Mouse (Mus musculus) hindbrain, embryonic 16.5 days (tissue): ENCODE measurements at regions not wholly inside any gene's neighbourhood (a gene's known extent, or its start where the extent isn't known, plus 50 kb on each side); places are given as distances from the start of the nearest gene placed in this dataset.

Experiments used
- ATAC-seq: fragments of 200-750 bp; cut with Nextera tagmentation; 2 replicates; pipeline ENCODE4 v1.8.0; 2017; ENCODE audit warnings: moderate TSS enrichment, moderate library complexity
- H3K27ac ChIP-seq: fragments of 300-500 bp; sonication (generic); 2 replicates; pipeline ENCODE4 v1.5.1; 2014; ENCODE audit warnings: low read depth, mild to moderate bottlenecking, control low read depth, low read length, moderate library complexity
- H3K27me3 ChIP-seq: fragments of 300-500 bp; sonication (generic); replicated peaks from 2 replicates; pipeline ENCODE4 v1.6.1; 2014; ENCODE audit warnings: low read length; ENCODE audit not compliant: control insufficient read depth, insufficient read depth
- H3K36me3 ChIP-seq: fragments of 300-500 bp; sonication (generic); 2 replicates; pipeline ENCODE4 v1.6.1; 2014; ENCODE audit warnings: mild to moderate bottlenecking, low read length, moderate library complexity, mixed read lengths; ENCODE audit not compliant: control insufficient read depth, insufficient read depth
- H3K4me1 ChIP-seq: fragments of 300-500 bp; sonication (generic); 2 replicates; pipeline ENCODE4 v1.6.1; 2014; ENCODE audit warnings: low read depth, low read length; ENCODE audit not compliant: control insufficient read depth, insufficient read depth
- H3K4me2 ChIP-seq: fragments of 300-500 bp; sonication (generic); 2 replicates; pipeline ENCODE4 v1.6.1; 2014; ENCODE audit warnings: mild to moderate bottlenecking, low read length, control low read depth, moderate library complexity
- H3K4me3 ChIP-seq: fragments of 300-500 bp; sonication (generic); 2 replicates; pipeline ENCODE4 v1.5.1; 2014; ENCODE audit warnings: mild to moderate bottlenecking, low read length, control low read depth, moderate library complexity
- H3K9ac ChIP-seq: fragments of 300-500 bp; sonication (generic); 2 replicates; pipeline ENCODE4 v1.6.1; 2014; ENCODE audit warnings: low read depth, mild to moderate bottlenecking, control low read depth, low read length, moderate library complexity
- H3K9me3 ChIP-seq: fragments of 300-500 bp; sonication (generic); 2 replicates; pipeline ENCODE4 v1.6.1; 2014; ENCODE audit warnings: mild to moderate bottlenecking, low read length, moderate library complexity; ENCODE audit not compliant: control insufficient read depth
- WGBS: fragments of 180-500 bp; shearing (Covaris S2); extraction: QIAGEN DNeasy Blood & Tissue Kit; methylation state at CpG from one replicate; pipeline ENCODE4 v1.1.7; 2014; 5-methylcytosine and 5-hydroxymethylcytosine counted together

DNA sequence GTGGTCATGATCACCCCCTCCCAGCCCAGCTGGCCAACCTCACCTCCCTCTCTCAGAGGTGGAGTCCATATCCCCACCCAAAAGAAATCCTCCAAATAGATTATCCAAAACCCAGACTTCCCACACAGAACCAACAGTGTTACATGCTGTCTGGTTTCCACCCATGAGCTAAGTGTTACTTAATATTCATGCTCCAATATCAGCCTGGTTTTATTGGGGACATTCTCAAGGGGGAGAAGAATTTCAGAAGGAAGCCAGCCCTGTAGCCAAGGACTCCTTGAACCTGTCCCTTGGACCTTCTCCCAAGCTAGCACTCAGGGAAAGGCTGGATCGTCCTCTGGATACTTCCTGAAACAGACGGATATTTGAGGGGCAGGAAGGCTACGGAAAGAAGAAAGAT lies 268.6 kb downstream of the Tle3 start:
- no peak overlapping the region for H3K4me3 ChIP-seq
- no peaks in the 10 kb centered on the region for H3K36me3 ChIP-seq
- H3K9ac ChIP-seq, result no peak overlapping the region
- H3K27me3 ChIP-seq, result no peaks in the 10 kb centered on the region
- ATAC-seq, result no peak
- H3K27ac ChIP-seq, result no peak overlapping the region
- H3K9me3 ChIP-seq, result no peaks in the 10 kb centered on the region
- H3K4me1 ChIP-seq, result peaks cover 4% of the 10 kb centered on the region; the same call in 1 of the 2 replicates
- 94% methylated on average over 3 of the region's 3 CpGs for WGBS
- H3K4me2 ChIP-seq, result no peak overlapping the region

DNA sequence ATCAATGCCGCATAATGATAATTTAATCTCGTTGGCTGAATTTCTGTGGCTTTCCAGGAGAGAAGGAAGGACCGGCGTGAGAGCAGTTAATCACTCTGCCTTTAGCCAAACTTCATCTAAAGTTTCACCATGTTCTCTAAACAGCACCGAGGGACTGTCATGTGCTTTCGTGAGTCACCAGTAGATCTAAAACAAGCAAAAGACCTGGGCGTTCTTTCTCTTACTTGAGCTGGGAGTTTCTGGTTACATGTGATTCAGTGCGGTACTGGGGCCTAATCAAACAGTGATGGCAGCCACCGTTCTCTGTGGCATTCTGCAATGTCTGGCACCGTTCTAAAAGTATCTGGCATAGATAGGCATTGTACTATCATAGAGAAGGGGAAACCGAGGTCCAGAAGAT lies 266.7 kb downstream of the Tle3 start:
- no peak for ATAC-seq
- no peaks in the 10 kb centered on the region for H3K9me3 ChIP-seq
- WGBS, result 93% methylated on average over 11 of the region's 11 CpGs
- H3K36me3 ChIP-seq, result no peaks in the 10 kb centered on the region
- peaks cover 2% of the 10 kb centered on the region; the same call in 1 of the 2 replicates for H3K4me1 ChIP-seq
- H3K4me3 ChIP-seq, result no peak overlapping the region
- no peaks in the 10 kb centered on the region for H3K27me3 ChIP-seq
- no peak overlapping the region for H3K4me2 ChIP-seq
- no peak overlapping the region for H3K9ac ChIP-seq
- H3K27ac ChIP-seq, result no peak overlapping the region

DNA sequence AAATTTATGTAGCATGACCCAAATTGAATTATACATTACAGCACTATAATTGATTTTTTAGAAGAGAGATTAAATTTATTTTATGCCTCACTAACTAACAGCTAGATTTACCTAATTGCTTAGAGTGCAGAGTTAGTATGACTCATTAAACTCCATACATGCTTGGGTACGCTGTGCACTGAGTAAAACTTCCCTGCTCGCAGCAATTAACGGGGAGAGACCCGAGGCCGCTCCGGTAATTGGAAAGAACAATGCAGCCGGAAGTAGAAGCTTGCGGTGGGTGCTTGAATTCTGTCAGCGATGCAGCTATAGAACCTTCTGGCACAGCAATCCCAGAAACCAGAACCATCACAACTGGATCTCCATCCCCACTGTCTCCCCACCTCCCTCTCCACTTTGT lies 261.8 kb downstream of the Tle3 start:
- 40% methylated on average over 9 of the region's 9 CpGs for WGBS
- Histone ChIP-seq H3K4me2 (no peak overlapping the region), H3K27ac (no peak overlapping the region), H3K4me3 (no peak overlapping the region), H3K4me1 (peaks cover 2% of the 10 kb centered on the region; the same call in 1 of the 2 replicates), H3K27me3 (no peaks in the 10 kb centered on the region), H3K9me3 (no peaks in the 10 kb centered on the region), H3K36me3 (no peaks in the 10 kb centered on the region), H3K9ac (no peak overlapping the region)
- ATAC-seq, result 0 out of 2 replicates have a peak, but pooled peaks have one; percentile 42

DNA sequence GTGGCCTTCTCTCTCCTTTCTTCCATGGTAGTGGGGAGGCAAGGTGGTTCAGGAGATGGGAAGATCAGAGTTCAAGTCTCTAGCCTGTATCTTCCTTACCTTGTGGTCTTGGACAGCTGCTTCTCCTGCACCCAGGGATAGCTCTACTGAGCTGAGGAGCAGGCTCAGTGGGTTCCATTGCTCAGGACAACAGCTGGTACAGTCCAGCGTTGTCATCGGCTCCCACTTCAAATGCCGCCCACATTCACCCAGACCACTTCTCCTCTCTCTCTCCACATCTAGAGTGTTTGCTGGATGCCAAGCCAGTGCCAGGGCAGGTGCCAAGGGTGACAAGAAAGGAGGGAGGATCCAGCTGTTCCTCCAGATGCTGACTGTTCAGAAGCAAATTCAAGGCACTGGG lies 260.4 kb downstream of the Tle3 start:
- ATAC-seq, result no peak
- Histone ChIP-seq H3K9me3 (no peaks in the 10 kb centered on the region), H3K4me2 (no peak overlapping the region), H3K27ac (no peak overlapping the region), H3K9ac (no peak overlapping the region), H3K36me3 (no peaks in the 10 kb centered on the region), H3K4me1 (peaks cover 2% of the 10 kb centered on the region; the same call in 1 of the 2 replicates), H3K4me3 (no peak overlapping the region), H3K27me3 (no peaks in the 10 kb centered on the region)
- 96% methylated on average over 3 of the region's 3 CpGs for WGBS

- H3K4me3 ChIP-seq, result no peak overlapping the region
- H3K9me3 ChIP-seq, result no peaks in the 10 kb centered on the region
- no peaks in the 10 kb centered on the region for H3K36me3 ChIP-seq
- H3K4me1 ChIP-seq, result peaks cover 2% of the 10 kb centered on the region; the same call in 1 of the 2 replicates
- H3K27me3 ChIP-seq, result no peaks in the 10 kb centered on the region; the same call in 1 of the 2 replicates
- 81% methylated on average over 7 of the region's 7 CpGs for WGBS
- no peak for ATAC-seq
- H3K4me2 ChIP-seq, result no peak overlapping the region
- no peak overlapping the region for H3K27ac ChIP-seq
- H3K9ac ChIP-seq, result no peak overlapping the region
Observed at GRCm38 (mm10) chr9:61631097-61631496, 258.9 kb downstream of the Tle3 start.

- H3K4me1 ChIP-seq, result peaks cover 4% of the 10 kb centered on the region; the same call in 1 of the 2 replicates
- no peak overlapping the region for H3K4me3 ChIP-seq
- H3K9ac ChIP-seq, result no peak overlapping the region
- H3K9me3 ChIP-seq, result no peaks in the 10 kb centered on the region
- H3K4me2 ChIP-seq, result no peak overlapping the region
- no peak overlapping the region for H3K27ac ChIP-seq
- no peaks in the 10 kb centered on the region; the same call in 1 of the 2 replicates for H3K27me3 ChIP-seq
- H3K36me3 ChIP-seq, result no peaks in the 10 kb centered on the region
- WGBS, result 86% methylated on average over 6 of the region's 6 CpGs
- ATAC-seq, result no peak
Observed at GRCm38 (mm10) chr9:61627801-61628574, 255.8 kb downstream of the Tle3 start.

DNA sequence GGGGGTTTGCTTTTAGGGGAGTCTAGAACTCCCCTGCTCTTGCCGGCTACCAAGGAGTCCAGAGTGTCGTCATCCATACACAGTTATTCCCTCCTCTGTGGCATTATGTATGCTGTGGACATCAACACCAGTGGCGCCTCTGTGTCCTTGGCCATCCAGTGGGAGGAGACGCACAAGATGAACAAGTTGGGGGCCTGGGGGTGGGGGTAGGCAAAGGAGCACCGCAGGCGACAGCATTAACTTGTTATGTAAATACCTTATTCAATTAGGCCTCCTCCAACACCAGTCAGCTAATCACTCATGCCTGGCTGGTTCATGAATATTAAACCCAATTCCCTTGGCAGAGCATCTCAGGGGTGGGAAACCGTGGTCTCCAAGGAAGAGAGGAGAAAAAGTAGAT lies 250.8 kb downstream of the Tle3 start:
- 18% methylated on average over 7 of the region's 7 CpGs for WGBS
- Histone ChIP-seq H3K27ac (no peak overlapping the region), H3K27me3 (no peaks in the 10 kb centered on the region; the same call in 1 of the 2 replicates), H3K36me3 (no peaks in the 10 kb centered on the region), H3K4me1 (peaks cover 9% of the 10 kb centered on the region; the same call in 1 of the 2 replicates), H3K4me3 (no peak overlapping the region), H3K9ac (no peak overlapping the region), H3K9me3 (no peaks in the 10 kb centered on the region), H3K4me2 (no peak overlapping the region)
- peak; percentile 89 for ATAC-seq

- H3K9ac ChIP-seq, result no peak overlapping the region
- no peak overlapping the region for H3K4me2 ChIP-seq
- H3K27me3 ChIP-seq, result no peaks in the 10 kb centered on the region; the same call in 1 of the 2 replicates
- no peak overlapping the region for H3K27ac ChIP-seq
- no peaks in the 10 kb centered on the region for H3K36me3 ChIP-seq
- ATAC-seq, result no peak
- H3K9me3 ChIP-seq, result no peaks in the 10 kb centered on the region
- no peak overlapping the region for H3K4me3 ChIP-seq
- peaks cover 9% of the 10 kb centered on the region; the same call in 1 of the 2 replicates for H3K4me1 ChIP-seq
- WGBS, result 61% methylated on average over 5 of the region's 5 CpGs
Observed at GRCm38 (mm10) chr9:61621939-61622338, 249.8 kb downstream of the Tle3 start.

DNA sequence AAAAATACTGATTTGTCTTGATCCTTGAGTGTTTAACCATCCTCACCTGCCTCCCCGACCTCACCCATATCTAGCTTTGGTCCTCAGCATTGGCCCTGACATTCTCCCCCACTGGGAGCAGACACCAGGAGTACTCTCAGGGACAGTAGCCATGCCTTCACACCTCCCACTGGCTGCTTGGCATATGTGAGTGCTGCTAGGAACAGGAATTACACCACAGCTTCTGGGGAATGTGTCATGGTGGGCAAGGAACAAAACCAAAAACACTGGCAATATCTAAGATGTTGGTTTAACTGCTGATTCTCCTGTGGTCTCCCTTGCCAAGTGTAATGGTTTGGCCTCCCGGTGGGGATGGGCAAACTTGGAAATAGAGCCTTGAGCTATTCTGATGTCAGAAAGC lies 248.6 kb downstream of the Tle3 start:
- no peaks in the 10 kb centered on the region for H3K9me3 ChIP-seq
- no peak overlapping the region for H3K27ac ChIP-seq
- no peak overlapping the region for H3K4me2 ChIP-seq
- no peak for ATAC-seq
- peaks cover 9% of the 10 kb centered on the region; the same call in 1 of the 2 replicates for H3K4me1 ChIP-seq
- 58% methylated on average over 2 of the region's 2 CpGs for WGBS
- no peak overlapping the region for H3K4me3 ChIP-seq
- H3K36me3 ChIP-seq, result no peaks in the 10 kb centered on the region
- H3K27me3 ChIP-seq, result no peaks in the 10 kb centered on the region
- H3K9ac ChIP-seq, result no peak overlapping the region
